Mouse (Mus musculus) heart, postnatal 0 days (tissue): ENCODE results near the gene Nipal3. TPM values are rescaled to one million over a fixed set of nuclear protein-coding genes. Genes with fewer than 3 reads are reported as not detected.

ENCODE experiments used
- ATAC-seq: fragments of 200-750 bp; cut with Nextera tagmentation; 2 replicates; pipeline ENCODE4 v1.8.0; 2017; ENCODE audit warnings: low read depth, moderate number of reproducible peaks, moderate library complexity; ENCODE audit not compliant: insufficient read depth
- DNase-seq: peaks from one replicate; pipeline ENCODE4 v3.0.0-alpha.2; 2016; ENCODE audit warnings: low spot score
- H3K27ac ChIP-seq: fragments of 300-500 bp; sonication (generic); 2 replicates; pipeline ENCODE4 v1.5.1; 2014; ENCODE audit warnings: low read depth, mild to moderate bottlenecking
- H3K27me3 ChIP-seq: fragments of 300-500 bp; sonication (generic); 2 replicates; pipeline ENCODE4 v1.6.1; 2014; ENCODE audit warnings: low read length, mixed read lengths; ENCODE audit not compliant: control insufficient read depth, insufficient read depth
- H3K36me3 ChIP-seq: fragments of 300-500 bp; sonication (generic); replicated peaks from 2 replicates; pipeline ENCODE4 v1.6.1; 2014; ENCODE audit warnings: low read length, mixed read lengths; ENCODE audit not compliant: control insufficient read depth, insufficient read depth
- H3K4me1 ChIP-seq: fragments of 300-500 bp; sonication (generic); 2 replicates; pipeline ENCODE4 v1.6.1; 2014; ENCODE audit warnings: antibody characterized with exemption; ENCODE audit not compliant: control insufficient read depth, insufficient read depth
- H3K4me2 ChIP-seq: fragments of 300-500 bp; sonication (generic); 2 replicates; pipeline ENCODE4 v1.6.1; 2014; ENCODE audit warnings: low read depth, mild to moderate bottlenecking, low read length, moderate library complexity
- H3K4me3 ChIP-seq: fragments of 300-500 bp; sonication (generic); 2 replicates; pipeline ENCODE4 v1.5.1; 2014; ENCODE audit warnings: low read depth, low read length
- H3K9ac ChIP-seq: fragments of 300-500 bp; sonication (generic); replicated peaks from 2 replicates; pipeline ENCODE4 v1.6.1; 2014; ENCODE audit warnings: low read depth, low read length, mixed read lengths
- H3K9me3 ChIP-seq: fragments of 300-500 bp; sonication (generic); replicated peaks from 2 replicates; pipeline ENCODE4 v1.6.1; 2016; ENCODE audit warnings: low read length; ENCODE audit not compliant: control insufficient read depth
- CTCF ChIP-seq: IDR thresholded peaks from 2 replicates; pipeline ENCODE4 v1.5.1; 2016; ENCODE audit warnings: antibody characterized with exemption, control low read depth, low read depth
- EP300 ChIP-seq: IDR thresholded peaks from 2 replicates; pipeline ENCODE4 v1.6.1; 2016; ENCODE audit warnings: antibody characterized with exemption, low read depth
- WGBS: fragments of 180-500 bp; shearing (Covaris S2); extraction: QIAGEN DNeasy Blood & Tissue Kit; methylation state at CpG from one replicate; pipeline ENCODE4 v1.1.7; 2014; 5-methylcytosine and 5-hydroxymethylcytosine counted together
- polyA plus RNA-seq: library from polyadenylated mRNA; unstranded; fragments of >200 nt; fragmentation: Nextera tagmentation; extraction: Ambion mirVana; gene quantifications from 2 replicates; pipeline ENCODE4 v1.2.1, GENCODE M21; 2015
- total RNA-seq: library from RNA; depleted of rRNA; stranded (reverse); fragments of >200 nt; gene quantifications from 2 replicates; pipeline ENCODE4 v1.2.3, GENCODE M21; 2014; ENCODE audit warnings: low replicate concordance

Nipal3 gene
- total and polyA plus RNA-seq, 2 experiments from 2014 or later = 4.7 to 28.7 TPM

DNA sequence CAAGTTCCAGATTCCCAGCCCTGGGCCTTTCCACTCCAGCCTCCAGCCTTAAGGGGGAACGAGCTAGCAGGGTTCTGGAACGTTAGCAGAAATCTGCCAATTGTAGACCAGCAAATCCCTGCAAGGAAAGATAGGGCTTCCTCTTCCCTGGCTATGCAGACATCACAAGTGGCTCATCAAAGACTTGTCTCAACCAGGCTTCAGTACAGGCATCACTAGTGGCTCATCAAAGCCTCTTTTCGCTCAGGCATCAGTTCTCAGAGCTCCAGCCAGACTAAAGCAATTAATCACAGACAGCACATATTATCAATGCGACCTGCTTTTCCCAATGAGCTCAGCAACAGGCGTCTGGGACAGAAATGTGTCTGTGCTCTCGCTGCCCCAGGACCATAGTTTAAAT, 38.2 kb upstream of the Nipal3 start:
- Histone ChIP-seq H3K27me3 (no peaks in the 10 kb centered on the region), H3K9ac (no peak overlapping the region), H3K4me2 (no peak overlapping the region), H3K9me3 (peaks cover 7% of the 10 kb centered on the region), H3K4me1 (no peaks in the 10 kb centered on the region), H3K4me3 (no peak overlapping the region), H3K27ac (no peak overlapping the region), H3K36me3 (no peaks in the 10 kb centered on the region)
- no peak for DNase-seq
- TF ChIP-seq EP300 (no peak), CTCF (no peak)
- no peak for ATAC-seq
- WGBS = 65% methylated on average over 6 of the region's 6 CpGs

- Histone ChIP-seq H3K27me3 (no peaks in the 10 kb centered on the region), H3K4me3 (no peak overlapping the region), H3K9me3 (peaks cover 7% of the 10 kb centered on the region), H3K36me3 (no peaks in the 10 kb centered on the region), H3K4me1 (no peaks in the 10 kb centered on the region), H3K9ac (no peak overlapping the region), H3K27ac (no peak overlapping the region), H3K4me2 (no peak overlapping the region)
- no peak for ATAC-seq
- WGBS = 52% methylated on average over 9 of the region's 9 CpGs
- TF ChIP-seq CTCF = no peak
- TF ChIP-seq EP300 = no peak
- DNase-seq = no peak
Observed at GRCm38 (mm10) chr4:135531771-135532613, 37.2 kb upstream of the Nipal3 start.

- no peaks in the 10 kb centered on the region for H3K36me3 ChIP-seq
- H3K4me1 ChIP-seq = no peaks in the 10 kb centered on the region
- no peak for DNase-seq
- no peak overlapping the region for H3K4me3 ChIP-seq
- ATAC-seq = no peak
- peaks cover 7% of the 10 kb centered on the region for H3K9me3 ChIP-seq
- H3K9ac ChIP-seq = no peak overlapping the region
- WGBS = 84% methylated on average over 9 of the region's 9 CpGs
- no peaks in the 10 kb centered on the region for H3K27me3 ChIP-seq
- H3K4me2 ChIP-seq = no peak overlapping the region
- no peak overlapping the region for H3K27ac ChIP-seq
- TF ChIP-seq CTCF = no peak
Observed at GRCm38 (mm10) chr4:135531236-135531635, 36.4 kb upstream of the Nipal3 start.

DNA sequence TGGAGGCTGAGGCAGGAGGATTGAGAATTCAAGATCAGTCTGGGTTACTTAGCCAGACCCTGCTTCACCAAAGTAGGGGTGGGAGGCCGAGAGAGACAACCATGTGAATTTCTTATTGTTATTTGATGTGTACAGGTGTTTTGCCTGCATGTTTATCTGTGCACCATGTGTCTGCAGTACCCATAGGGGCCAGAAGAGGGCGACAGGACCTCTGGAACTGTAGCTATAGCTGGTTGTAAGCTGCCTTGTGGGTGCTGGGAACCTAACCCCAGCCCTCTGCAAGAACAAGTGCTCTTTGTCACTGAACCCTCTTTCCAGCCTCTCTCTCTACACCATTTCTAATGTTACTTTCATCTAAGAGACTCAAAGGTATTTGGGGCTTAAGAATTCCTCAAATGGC, 35.4 kb upstream of the Nipal3 start:
- H3K9me3 ChIP-seq = peaks cover 7% of the 10 kb centered on the region
- H3K4me3 ChIP-seq = no peak overlapping the region
- no peak for DNase-seq
- no peaks in the 10 kb centered on the region for H3K4me1 ChIP-seq
- no peak overlapping the region for H3K4me2 ChIP-seq
- 56% methylated on average over 2 of the region's 2 CpGs for WGBS
- H3K27me3 ChIP-seq = no peaks in the 10 kb centered on the region; the same call in 1 of the 2 replicates
- TF ChIP-seq CTCF = no peak
- TF ChIP-seq EP300 = no peak
- no peaks in the 10 kb centered on the region for H3K36me3 ChIP-seq
- no peak overlapping the region for H3K27ac ChIP-seq
- no peak overlapping the region for H3K9ac ChIP-seq
- no peak for ATAC-seq

- Histone ChIP-seq H3K36me3 (no peaks in the 10 kb centered on the region), H3K4me2 (no peak overlapping the region), H3K27ac (no peak overlapping the region), H3K27me3 (no peaks in the 10 kb centered on the region; the same call in 1 of the 2 replicates), H3K4me1 (no peaks in the 10 kb centered on the region), H3K9me3 (peaks cover 7% of the 10 kb centered on the region), H3K9ac (no peak overlapping the region), H3K4me3 (no peak overlapping the region)
- WGBS = 47% methylated on average over 14 of the region's 14 CpGs
- ATAC-seq (no peak), DNase-seq (no peak)
- TF ChIP-seq CTCF (no peak), EP300 (no peak)
Observed at GRCm38 (mm10) chr4:135526039-135526710, 31.3 kb upstream of the Nipal3 start.
